Mouse (Mus musculus): ENCODE results near the gene Dmbt1.

- no peak for TF ChIP-seq POLR2A (IDR thresholded peaks at IDR 0.05; ENCODE audit: borderline replicate concordance, low read depth, low read length)
- no peak for TF ChIP-seq CTCF (IDR thresholded peaks at IDR 0.05; ENCODE audit: low read depth, low read length)
Measured at GRCm38 (mm10) chr7:131162251-131162650, 130.4 kb downstream of the Dmbt1 start.

Data from bone marrow macrophage, adult 2 months (primary cell).